Mouse (Mus musculus): ENCODE results near the gene Slc12a5. TPM values are rescaled to one million over a fixed set of nuclear protein-coding genes. Genes with fewer than 3 reads are reported as not detected.

Gene Slc12a5
- total and polyA plus RNA-seq, 3 experiments = 0.72 to 1.4 (median 0.82) TPM

GRCm38 (mm10) chr2:164961506-164962182 is 1.0 kb downstream of the Slc12a5 start:
- no peaks in the 10 kb centered on the region for H3K9me3 ChIP-seq (replicated peaks)
- peak overlapping the region; percentile 70; the same call in 1 of the 2 replicates for H3K4me3 ChIP-seq (ENCODE audit: low read depth, low read length)
- no peaks in the 10 kb centered on the region for H3K27me3 ChIP-seq (ENCODE audit: insufficient read depth, low read length)
- ATAC-seq (ENCODE audit: extremely low read depth, insufficient number of reproducible peaks, low FRiP score, poor library complexity, severe bottlenecking) (no peak), DNase-seq (ENCODE audit: low spot score) (peak; percentile 41)
- H3K36me3 ChIP-seq (replicated peaks) = no peaks in the 10 kb centered on the region
- H3K4me1 ChIP-seq (ENCODE audit: insufficient read depth, low read depth, low read length) = peaks cover 13% of the 10 kb centered on the region
- no peak for TF ChIP-seq GATA2 (IDR thresholded peaks at IDR 0.05; ENCODE audit: borderline replicate concordance, low read depth, low read length)
- TF ChIP-seq GATA1 (IDR thresholded peaks at IDR 0.05; ENCODE audit: borderline replicate concordance, low read length) = no peak
- TF ChIP-seq CTCF (IDR thresholded peaks at IDR 0.05; ENCODE audit: low read depth, low read length) = peak; percentile 65

- Histone ChIP-seq H3K27me3 (ENCODE audit: insufficient read depth, low read length) (no peaks in the 10 kb centered on the region), H3K36me3 (replicated peaks) (no peaks in the 10 kb centered on the region), H3K9me3 (replicated peaks) (no peaks in the 10 kb centered on the region), H3K4me1 (ENCODE audit: insufficient read depth, low read depth, low read length) (peaks cover 13% of the 10 kb centered on the region), H3K4me3 (ENCODE audit: low read depth, low read length) (no peak overlapping the region)
- ATAC-seq (ENCODE audit: extremely low read depth, insufficient number of reproducible peaks, low FRiP score, poor library complexity, severe bottlenecking) (no peak), DNase-seq (ENCODE audit: low spot score) (no peak)
- TF ChIP-seq TAL1 (conservative IDR thresholded peaks at IDR 0.05; ENCODE audit: low read depth, low read length) (no peak), CTCF (IDR thresholded peaks at IDR 0.05; ENCODE audit: low read depth, low read length) (no peak), GATA2 (IDR thresholded peaks at IDR 0.05; ENCODE audit: borderline replicate concordance, low read depth, low read length) (no peak), GATA1 (IDR thresholded peaks at IDR 0.05; ENCODE audit: borderline replicate concordance, low read length) (no peak), POLR2AphosphoS5 (IDR thresholded peaks at IDR 0.05; ENCODE audit: insufficient replicate concordance, low read depth, low read length) (no peak)
Observed at GRCm38 (mm10) chr2:164962183-164962580, 1.6 kb downstream of the Slc12a5 start.

DNA sequence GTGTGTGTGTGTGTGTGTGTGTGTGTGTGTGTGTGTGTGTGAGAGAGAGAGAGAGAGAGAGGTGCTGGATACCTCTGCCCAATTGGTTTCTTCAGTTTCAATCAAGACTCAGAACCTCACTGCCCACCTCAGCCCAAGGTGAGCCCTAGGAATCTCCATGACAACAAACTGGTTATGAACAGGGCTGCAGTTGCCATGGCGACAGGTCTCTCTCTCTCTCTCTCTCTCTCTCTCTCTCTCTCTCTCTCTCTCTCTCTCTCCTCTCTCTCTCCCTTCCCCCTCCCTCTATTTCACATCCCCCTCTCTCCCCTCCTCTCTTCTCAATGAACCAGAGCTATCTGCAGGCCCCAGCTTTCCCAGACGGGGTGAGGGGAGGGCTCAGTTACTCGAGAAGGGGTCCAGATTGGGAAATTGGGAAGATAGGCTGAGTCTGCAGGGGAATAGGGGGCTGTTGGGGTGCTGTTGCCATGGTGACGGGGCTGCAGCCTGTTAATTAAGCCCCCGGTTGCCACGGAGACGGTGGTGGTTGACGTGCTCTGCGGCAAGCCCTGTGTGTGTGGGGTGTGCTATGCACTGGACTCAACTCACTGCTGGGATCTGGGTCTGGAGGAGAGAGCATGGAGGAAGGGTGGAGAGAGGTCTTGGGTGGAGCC is 3.8 kb downstream of the Slc12a5 start:
- DNase-seq (ENCODE audit: low spot score) (no peak), ATAC-seq (ENCODE audit: extremely low read depth, insufficient number of reproducible peaks, low FRiP score, poor library complexity, severe bottlenecking) (no peak)
- no peak for TF ChIP-seq CTCF (IDR thresholded peaks at IDR 0.05; ENCODE audit: low read depth, low read length)
- TF ChIP-seq GATA2 (IDR thresholded peaks at IDR 0.05; ENCODE audit: borderline replicate concordance, low read depth, low read length) = no peak
- TF ChIP-seq POLR2AphosphoS5 (IDR thresholded peaks at IDR 0.05; ENCODE audit: insufficient replicate concordance, low read depth, low read length) = no peak
- no peak for TF ChIP-seq GATA1 (IDR thresholded peaks at IDR 0.05; ENCODE audit: borderline replicate concordance, low read length)
- no peak for TF ChIP-seq TAL1 (conservative IDR thresholded peaks at IDR 0.05; ENCODE audit: low read depth, low read length)
- Histone ChIP-seq H3K4me3 (ENCODE audit: low read depth, low read length) (no peak overlapping the region), H3K4me1 (ENCODE audit: insufficient read depth, low read depth, low read length) (peaks cover 13% of the 10 kb centered on the region), H3K9me3 (replicated peaks) (peaks cover 8% of the 10 kb centered on the region; the same call in 1 of the 2 replicates), H3K27me3 (ENCODE audit: insufficient read depth, low read length) (no peaks in the 10 kb centered on the region), H3K36me3 (replicated peaks) (no peaks in the 10 kb centered on the region)

- ATAC-seq (ENCODE audit: extremely low read depth, insufficient number of reproducible peaks, low FRiP score, poor library complexity, severe bottlenecking) (no peak), DNase-seq (ENCODE audit: low spot score) (no peak)
- Histone ChIP-seq H3K4me1 (ENCODE audit: insufficient read depth, low read depth, low read length) (peaks cover 12% of the 10 kb centered on the region), H3K27me3 (ENCODE audit: insufficient read depth, low read length) (no peaks in the 10 kb centered on the region), H3K4me3 (ENCODE audit: low read depth, low read length) (no peak overlapping the region), H3K36me3 (replicated peaks) (no peaks in the 10 kb centered on the region), H3K9me3 (replicated peaks) (peaks cover 8% of the 10 kb centered on the region; the same call in 1 of the 2 replicates)
- no peak for TF ChIP-seq CTCF (IDR thresholded peaks at IDR 0.05; ENCODE audit: low read depth, low read length)
- no peak for TF ChIP-seq GATA1 (IDR thresholded peaks at IDR 0.05; ENCODE audit: borderline replicate concordance, low read length)
- TF ChIP-seq GATA2 (IDR thresholded peaks at IDR 0.05; ENCODE audit: borderline replicate concordance, low read depth, low read length) = no peak
- TF ChIP-seq POLR2AphosphoS5 (IDR thresholded peaks at IDR 0.05; ENCODE audit: insufficient replicate concordance, low read depth, low read length) = no peak
Observed at GRCm38 (mm10) chr2:164964981-164965380, 4.4 kb downstream of the Slc12a5 start.

- H3K27me3 ChIP-seq (ENCODE audit: insufficient read depth, low read length) = no peaks in the 10 kb centered on the region
- H3K4me1 ChIP-seq (ENCODE audit: insufficient read depth, low read depth, low read length) = peaks cover 4% of the 10 kb centered on the region
- H3K9me3 ChIP-seq (replicated peaks) = peaks cover 8% of the 10 kb centered on the region; the same call in 1 of the 2 replicates
- TF ChIP-seq GATA1 (IDR thresholded peaks at IDR 0.05; ENCODE audit: borderline replicate concordance, low read length) (no peak), GATA2 (IDR thresholded peaks at IDR 0.05; ENCODE audit: borderline replicate concordance, low read depth, low read length) (no peak), POLR2AphosphoS5 (IDR thresholded peaks at IDR 0.05; ENCODE audit: insufficient replicate concordance, low read depth, low read length) (no peak), CTCF (IDR thresholded peaks at IDR 0.05; ENCODE audit: low read depth, low read length) (no peak), TAL1 (conservative IDR thresholded peaks at IDR 0.05; ENCODE audit: low read depth, low read length) (no peak)
- DNase-seq (ENCODE audit: low spot score) (no peak), ATAC-seq (ENCODE audit: extremely low read depth, insufficient number of reproducible peaks, low FRiP score, poor library complexity, severe bottlenecking) (no peak)
- no peak overlapping the region for H3K4me3 ChIP-seq (ENCODE audit: low read depth, low read length)
- H3K36me3 ChIP-seq (replicated peaks) = no peaks in the 10 kb centered on the region
Observed at GRCm38 (mm10) chr2:164966381-164966780, 5.8 kb downstream of the Slc12a5 start.

- Histone ChIP-seq H3K27me3 (ENCODE audit: insufficient read depth, low read length) (no peaks in the 10 kb centered on the region), H3K4me3 (ENCODE audit: low read depth, low read length) (no peak overlapping the region), H3K36me3 (replicated peaks) (no peaks in the 10 kb centered on the region), H3K4me1 (ENCODE audit: insufficient read depth, low read depth, low read length) (no peaks in the 10 kb centered on the region), H3K9me3 (replicated peaks) (peaks cover 8% of the 10 kb centered on the region; the same call in 1 of the 2 replicates)
- TF ChIP-seq TAL1 (conservative IDR thresholded peaks at IDR 0.05; ENCODE audit: low read depth, low read length) (no peak), GATA2 (IDR thresholded peaks at IDR 0.05; ENCODE audit: borderline replicate concordance, low read depth, low read length) (no peak)
- DNase-seq (ENCODE audit: low spot score) (no peak), ATAC-seq (ENCODE audit: extremely low read depth, insufficient number of reproducible peaks, low FRiP score, poor library complexity, severe bottlenecking) (no peak)
Observed at GRCm38 (mm10) chr2:164967193-164967592, 6.6 kb downstream of the Slc12a5 start.

All from G1E (cell line).